Mouse (Mus musculus) midbrain, embryonic 16.5 days (tissue): Measurements from ENCODE around the gene Slc25a11. TPM values are rescaled to one million over a fixed set of nuclear protein-coding genes. Genes with fewer than 3 reads are reported as not detected.

Source experiments
- ATAC-seq: fragments of 200-750 bp; cut with Nextera tagmentation; 2 replicates; pipeline ENCODE4 v1.8.0; 2017; ENCODE audit warnings: moderate TSS enrichment
- H3K27ac ChIP-seq: fragments of 300-500 bp; sonication (generic); 2 replicates; pipeline ENCODE4 v1.5.1; 2014; ENCODE audit warnings: mild to moderate bottlenecking, low read length, mixed read lengths
- H3K27me3 ChIP-seq: fragments of 300-500 bp; sonication (generic); 2 replicates; pipeline ENCODE4 v1.6.1; 2014; ENCODE audit warnings: low read depth, low read length, mixed read lengths; ENCODE audit not compliant: control insufficient read depth, insufficient read depth
- H3K36me3 ChIP-seq: fragments of 300-500 bp; sonication (generic); 2 replicates; pipeline ENCODE4 v1.6.1; 2014; ENCODE audit warnings: mild to moderate bottlenecking, low read length, moderate library complexity, mixed read lengths; ENCODE audit not compliant: control insufficient read depth, insufficient read depth
- H3K4me1 ChIP-seq: fragments of 300-500 bp; sonication (generic); 2 replicates; pipeline ENCODE4 v1.6.1; 2014; ENCODE audit warnings: mild to moderate bottlenecking, low read length, mixed read lengths; ENCODE audit not compliant: control insufficient read depth, insufficient read depth
- H3K4me2 ChIP-seq: fragments of 300-500 bp; sonication (generic); 2 replicates; pipeline ENCODE4 v1.6.1; 2014; ENCODE audit warnings: mild to moderate bottlenecking, low read length, mixed read lengths
- H3K4me3 ChIP-seq: fragments of 300-500 bp; sonication (generic); 2 replicates; pipeline ENCODE4 v1.5.1; 2014; ENCODE audit warnings: low read depth, mild to moderate bottlenecking, low read length, moderate library complexity, mixed read lengths
- H3K9ac ChIP-seq: fragments of 300-500 bp; sonication (generic); 2 replicates; pipeline ENCODE4 v1.6.1; 2014; ENCODE audit warnings: low read depth, low read length, mixed read lengths
- H3K9me3 ChIP-seq: fragments of 300-500 bp; sonication (generic); replicated peaks from 2 replicates; pipeline ENCODE4 v1.6.1; 2014; ENCODE audit warnings: mild to moderate bottlenecking, low read length, mixed read lengths; ENCODE audit not compliant: control insufficient read depth, poor library complexity, severe bottlenecking
- WGBS: fragments of 180-500 bp; shearing (Covaris S2); extraction: QIAGEN DNeasy Blood & Tissue Kit; methylation state at CpG from one replicate; pipeline ENCODE4 v1.1.7; 2014; 5-methylcytosine and 5-hydroxymethylcytosine counted together
- polyA plus RNA-seq: library from polyadenylated mRNA; unstranded; fragments of >200 nt; fragmentation: Nextera tagmentation; extraction: Ambion mirVana; gene quantifications from 2 replicates; pipeline ENCODE4 v1.2.1, GENCODE M21; 2015

Gene Slc25a11
- polyA plus RNA-seq, 1 experiment from 2014 or later, result 174 TPM

- under 1% methylated on average over 31 of the region's 31 CpGs for WGBS
- Histone ChIP-seq H3K27ac (peak overlapping the region; percentile 97), H3K27me3 (no peaks in the 10 kb centered on the region), H3K9ac (peak overlapping the region; percentile 62), H3K4me3 (peak overlapping the region; percentile 57), H3K4me1 (peaks cover 22% of the 10 kb centered on the region), H3K36me3 (peaks cover 2% of the 10 kb centered on the region; the same call in 1 of the 2 replicates), H3K4me2 (peak overlapping the region; percentile 79), H3K9me3 (no peaks in the 10 kb centered on the region)
- ATAC-seq, result peak; percentile 43
Observed at GRCm38 (mm10) chr11:70669582-70670345, 22.5 kb upstream of the Slc25a11 start.

- peak within 1 kb of the TSS; percentile 62 for H3K9ac ChIP-seq
- H3K9me3 ChIP-seq, result no peaks in the 10 kb centered on the region
- no peaks in the 10 kb centered on the region for H3K27me3 ChIP-seq
- peak within 1 kb of the TSS; percentile 57 for H3K4me3 ChIP-seq
- peak within 1 kb of the TSS; percentile 79 for H3K4me2 ChIP-seq
- H3K4me1 ChIP-seq, result peaks cover 22% of the 10 kb centered on the region
- under 1% methylated on average over 44 of the region's 44 CpGs for WGBS
- peak; percentile 96 for ATAC-seq
- H3K27ac ChIP-seq, result peak within 1 kb of the TSS; percentile 97
- H3K36me3 ChIP-seq, result peaks cover 8% of the 10 kb centered on the region
Observed at GRCm38 (mm10) chr11:70668771-70669505, 21.7 kb upstream of the Slc25a11 start, which contains the start of gene Spag7. Spag7 (minus strand) TSS chr11:70669416.

- no peaks in the 10 kb centered on the region for H3K27me3 ChIP-seq
- peak overlapping the region; percentile 58 for H3K9ac ChIP-seq
- H3K4me2 ChIP-seq, result peak overlapping the region; percentile 69
- H3K36me3 ChIP-seq, result peaks cover 9% of the 10 kb centered on the region
- peak overlapping the region; percentile 57 for H3K4me3 ChIP-seq
- H3K9me3 ChIP-seq, result no peaks in the 10 kb centered on the region
- H3K27ac ChIP-seq, result peak overlapping the region; percentile 97
- WGBS, result 1% methylated on average over 15 of the region's 15 CpGs
- peaks cover 22% of the 10 kb centered on the region for H3K4me1 ChIP-seq
- no peak for ATAC-seq
Observed at GRCm38 (mm10) chr11:70668335-70668770, 21.1 kb upstream of the Slc25a11 start.

- peak overlapping the region; percentile 97 for H3K27ac ChIP-seq
- 77% methylated on average over 14 of the region's 14 CpGs for WGBS
Observed at GRCm38 (mm10) chr11:70667271-70668150, 20.2 kb upstream of the Slc25a11 start.

GRCm38 (mm10) chr11:70666687-70667086 is 19.4 kb upstream of the Slc25a11 start:
- peaks cover 22% of the 10 kb centered on the region for H3K4me1 ChIP-seq
- no peaks in the 10 kb centered on the region for H3K27me3 ChIP-seq
- H3K27ac ChIP-seq, result no peak overlapping the region
- H3K4me3 ChIP-seq, result no peak overlapping the region
- no peaks in the 10 kb centered on the region for H3K9me3 ChIP-seq
- 97% methylated on average over 8 of the region's 8 CpGs for WGBS
- no peak overlapping the region for H3K4me2 ChIP-seq
- H3K36me3 ChIP-seq, result peaks cover 11% of the 10 kb centered on the region
- ATAC-seq, result no peak
- H3K9ac ChIP-seq, result no peak overlapping the region

More at GRCm38 (mm10) chr11:70667271-70668150, 20.2 kb upstream of the Slc25a11 start:
- H3K27me3 ChIP-seq, result no peaks in the 10 kb centered on the region
- peak overlapping the region; percentile 69 for H3K4me2 ChIP-seq
- H3K9ac ChIP-seq, result no peak overlapping the region
- no peak for ATAC-seq
- no peaks in the 10 kb centered on the region for H3K9me3 ChIP-seq
- peaks cover 13% of the 10 kb centered on the region for H3K36me3 ChIP-seq
- peak overlapping the region; percentile 57 for H3K4me3 ChIP-seq
- peaks cover 22% of the 10 kb centered on the region for H3K4me1 ChIP-seq

DNA sequence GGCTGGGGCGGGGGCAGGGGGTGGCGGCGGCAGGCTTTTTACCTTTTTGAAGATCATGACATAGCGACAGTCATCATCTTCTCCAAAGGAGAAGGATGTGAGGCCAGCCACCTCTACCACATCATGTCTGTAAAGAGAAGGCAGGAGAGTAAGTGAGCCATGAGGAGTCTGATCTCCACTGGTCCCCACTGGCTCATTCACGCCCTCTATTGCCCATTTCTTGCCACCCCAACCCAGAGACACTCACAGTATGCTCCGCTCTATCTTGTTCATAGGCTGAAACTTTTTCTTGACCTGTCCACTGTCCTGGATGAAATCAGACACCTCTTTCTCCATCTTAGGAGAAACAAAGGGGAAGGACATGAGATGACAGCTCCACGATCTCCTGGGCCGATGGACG is 17.5 kb upstream of the Slc25a11 start:
- Histone ChIP-seq H3K27me3 (no peaks in the 10 kb centered on the region), H3K4me2 (no peak overlapping the region), H3K9me3 (no peaks in the 10 kb centered on the region), H3K4me3 (no peak overlapping the region), H3K36me3 (peaks cover 11% of the 10 kb centered on the region), H3K9ac (no peak overlapping the region), H3K4me1 (peaks cover 10% of the 10 kb centered on the region), H3K27ac (no peak overlapping the region)
- WGBS, result 94% methylated on average over 9 of the region's 9 CpGs
- ATAC-seq, result no peak

DNA sequence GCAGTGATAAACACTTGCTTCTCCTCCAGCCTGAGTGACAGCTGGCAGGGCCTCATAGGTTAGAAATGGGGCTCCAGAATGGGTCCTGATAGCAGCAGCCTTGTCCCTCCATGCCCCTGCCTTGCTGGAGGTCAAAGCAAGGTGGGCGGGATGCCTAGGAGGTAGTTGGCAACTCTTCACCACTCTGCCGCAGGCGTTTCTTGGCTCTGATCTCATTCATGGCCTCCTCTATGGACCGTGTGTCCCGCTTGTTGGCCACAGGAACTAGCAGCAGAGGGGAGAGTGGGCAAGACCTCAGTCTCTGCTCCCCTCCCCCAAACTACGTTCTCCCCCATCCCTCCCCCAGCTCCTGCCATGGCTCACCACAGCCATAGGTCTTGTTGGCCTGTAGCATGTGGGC is 16.7 kb upstream of the Slc25a11 start:
- H3K4me3 ChIP-seq, result no peak overlapping the region
- ATAC-seq, result no peak
- H3K9me3 ChIP-seq, result no peaks in the 10 kb centered on the region
- H3K4me1 ChIP-seq, result peaks cover 10% of the 10 kb centered on the region
- no peak overlapping the region for H3K9ac ChIP-seq
- no peak overlapping the region for H3K27ac ChIP-seq
- peaks cover 11% of the 10 kb centered on the region for H3K36me3 ChIP-seq
- no peak overlapping the region for H3K4me2 ChIP-seq
- 92% methylated on average over 6 of the region's 6 CpGs for WGBS
- no peaks in the 10 kb centered on the region for H3K27me3 ChIP-seq

- H3K4me3 ChIP-seq, result no peak overlapping the region
- WGBS, result 86% methylated on average over 8 of the region's 8 CpGs
Observed at GRCm38 (mm10) chr11:70663101-70663500, 15.8 kb upstream of the Slc25a11 start.

More at GRCm38 (mm10) chr11:70663101-70663500, 15.8 kb upstream of the Slc25a11 start:
- H3K4me1 ChIP-seq, result peaks cover 10% of the 10 kb centered on the region
- no peak overlapping the region for H3K27ac ChIP-seq
- no peaks in the 10 kb centered on the region for H3K9me3 ChIP-seq
- no peak overlapping the region for H3K4me2 ChIP-seq
- no peak overlapping the region for H3K9ac ChIP-seq
- H3K36me3 ChIP-seq, result peaks cover 11% of the 10 kb centered on the region
- no peak for ATAC-seq
- no peaks in the 10 kb centered on the region for H3K27me3 ChIP-seq
